Mouse (Mus musculus): ENCODE data around the gene Aldh4a1.

The Aldh4a1 gene

GRCm38 (mm10) chr4:139683728-139684638 is 61.3 kb downstream of the Aldh4a1 start:
- DNase-seq, result peak; percentile 12

- peak; percentile 65 for DNase-seq
Observed at GRCm38 (mm10) chr4:139684639-139685017, 62.0 kb downstream of the Aldh4a1 start.

- no peak for DNase-seq
Observed at GRCm38 (mm10) chr4:139688058-139688457, 65.4 kb downstream of the Aldh4a1 start.

GRCm38 (mm10) chr4:139689627-139690269 is 67.1 kb downstream of the Aldh4a1 start:
- no peak for DNase-seq

- DNase-seq, result no peak
Observed at GRCm38 (mm10) chr4:139693315-139693714, 70.6 kb downstream of the Aldh4a1 start.

GRCm38 (mm10) chr4:139697755-139698154 is 75.1 kb downstream of the Aldh4a1 start:
- no peak for DNase-seq

- no peak for DNase-seq
Observed at GRCm38 (mm10) chr4:139698602-139699001, 75.9 kb downstream of the Aldh4a1 start.
